Mouse (Mus musculus) lung, postnatal 0 days (tissue): ENCODE data around the gene Gpr39.

Experiments used
- CTCF ChIP-seq: IDR thresholded peaks from 2 replicates; pipeline ENCODE4 v1.5.1; 2016; ENCODE audit warnings: antibody characterized with exemption, mild to moderate bottlenecking
- EP300 ChIP-seq: IDR thresholded peaks from 2 replicates; pipeline ENCODE4 v1.6.1; 2016; ENCODE audit warnings: antibody characterized with exemption, mild to moderate bottlenecking, control low read depth

DNA sequence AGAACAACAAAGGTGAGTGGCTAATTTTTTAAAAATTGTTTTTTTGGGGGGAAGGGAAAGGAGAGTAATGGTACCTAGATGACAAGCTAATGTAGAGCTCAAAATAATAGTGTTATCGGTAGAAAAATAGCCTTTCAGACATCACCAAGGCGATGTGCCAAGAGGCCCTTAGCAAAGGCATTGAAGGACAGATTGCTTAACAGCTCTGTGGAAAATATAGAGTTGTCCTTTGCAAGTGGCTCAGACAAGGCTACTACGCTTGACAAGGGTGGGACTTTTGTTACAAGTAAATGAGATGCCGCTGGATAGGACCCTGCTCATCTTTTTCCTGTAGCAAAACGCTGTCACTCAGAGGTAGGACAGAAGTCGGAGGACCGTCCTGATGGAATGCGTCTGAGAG is 25.5 kb downstream of the Gpr39 start:
- TF ChIP-seq EP300 (no peak), CTCF (no peak)
